22 mouse cellular contexts compared by ENCODE assay signal in genomic region chr12:106993011-106993410, GRCm38 (mm10).
DNase-seq lines count a peak whose midpoint lies in the region; ATAC-seq and TF ChIP-seq lines count a peak whose summit lies in the region.
"Had no signal": no experiment of that assay in that cellular context is flagged by ENCODE, and none has a peak within 500 bp of the region (broad histone marks: within the 10 kb centered on the region; RNA-seq: fewer than 3 reads in every experiment).

No protein-coding gene starts in this region.

- H3K4me3 ChIP-seq in kidney, adult 2 months (ENCODE audit: insufficient read depth, low read depth, low read length), result no peak overlapping the region
- no peak overlapping the region for H3K4me3 ChIP-seq in kidney, embryonic 16.5 days (ENCODE audit: low read length)
- H3K4me3 ChIP-seq: embryonic facial prominence, embryonic 15.5 days; erythroblast, embryonic 14.5 days; forebrain, embryonic 10.5 days; heart, adult 2 months; heart, embryonic 15.5 days; hindbrain, embryonic 13.5 days had no signal

- H3K4me1 ChIP-seq in kidney, adult 2 months (ENCODE audit: control insufficient read depth, insufficient read depth, low read length), result no peaks in the 10 kb centered on the region
- H3K4me1 ChIP-seq in kidney, embryonic 16.5 days (ENCODE audit: insufficient read depth, low read length), result no peaks in the 10 kb centered on the region
- H3K4me1 ChIP-seq: embryonic facial prominence, embryonic 15.5 days; heart, embryonic 15.5 days had no signal

- WGBS in kidney, adult 2 months, result 46% methylated on average over 4 of the region's 4 CpGs
- WGBS in kidney, embryonic 16.5 days, result 55% methylated on average over 4 of the region's 4 CpGs

- H3K27ac ChIP-seq in kidney, adult 2 months (ENCODE audit: insufficient read depth, low read depth, low read length), result peak overlapping the region; percentile 51; the same call in 1 of the 2 replicates
- no peak overlapping the region for H3K27ac ChIP-seq in kidney, embryonic 16.5 days (ENCODE audit: low read length)
- H3K27ac ChIP-seq: embryonic facial prominence, embryonic 15.5 days; forebrain, embryonic 10.5 days; heart, adult 2 months; heart, embryonic 15.5 days; hindbrain, embryonic 13.5 days; hindbrain, postnatal 0 days had no signal

- H3K27me3 ChIP-seq in kidney, adult 2 months (replicated peaks; ENCODE audit: control insufficient read depth, insufficient read depth, low read length), result no peaks in the 10 kb centered on the region
- no peaks in the 10 kb centered on the region for H3K27me3 ChIP-seq in kidney, embryonic 16.5 days (ENCODE audit: insufficient read depth, low read length)
- H3K27me3 ChIP-seq: embryonic facial prominence, embryonic 15.5 days; heart, embryonic 15.5 days; hindbrain, embryonic 13.5 days had no signal

- no peak overlapping the region for H3K4me2 ChIP-seq in kidney, embryonic 16.5 days (replicated peaks; ENCODE audit: low read depth, low read length)
- H3K4me2 ChIP-seq: embryonic facial prominence, embryonic 15.5 days; heart, embryonic 11.5 days; heart, embryonic 15.5 days; hindbrain, embryonic 13.5 days had no signal

- no peak for ATAC-seq in kidney, embryonic 16.5 days (ENCODE audit: low FRiP score, low TSS enrichment)
- ATAC-seq: forebrain, embryonic 14.5 days; hindbrain, postnatal 0 days had no signal

- DNase-seq in adrenal gland, postnatal 36 days, result peak; percentile 1 to 7
- DNase-seq in adrenal gland, adult 18-20 months (ENCODE audit: low spot score in 2 of 2), result no peak
- peak; percentile 42 for DNase-seq in kidney, adult 2 months
- DNase-seq in kidney, adult 8-10 months, result peak; percentile 27 to 38
- DNase-seq in kidney, postnatal 25 days, result peak; percentile 46 to 63
- no peak for DNase-seq in frontal cortex, postnatal 36 days (ENCODE audit: low spot score in 2 of 2)
- no peak for DNase-seq in embryo, embryonic 10 days (ENCODE audit: low spot score)
- DNase-seq: cerebellum, adult 11 months; cerebellum, adult 8-10 months; cerebellum, postnatal 36 days; gastrocnemius, postnatal 14 days; heart, adult 2 months; heart, postnatal 14 days had no signal

- TF ChIP-seq POLR2A in kidney, adult 2 months (IDR thresholded peaks at IDR 0.05; ENCODE audit: low read depth, low read length), result no peak

- H3K9ac ChIP-seq in kidney, embryonic 16.5 days (replicated peaks; ENCODE audit: low read length), result no peak overlapping the region
- H3K9ac ChIP-seq: embryonic facial prominence, embryonic 15.5 days; heart, embryonic 15.5 days; hindbrain, embryonic 13.5 days had no signal

- H3K36me3 ChIP-seq in kidney, adult 2 months (ENCODE audit: control insufficient read depth, insufficient read depth, low read length), result no peaks in the 10 kb centered on the region
- no peaks in the 10 kb centered on the region for H3K36me3 ChIP-seq in kidney, embryonic 16.5 days (ENCODE audit: insufficient read depth, low read length)
- H3K36me3 ChIP-seq: embryonic facial prominence, embryonic 15.5 days; forebrain, embryonic 10.5 days; heart, embryonic 15.5 days; hindbrain, embryonic 13.5 days had no signal

- no peaks in the 10 kb centered on the region for H3K9me3 ChIP-seq in kidney, embryonic 16.5 days (ENCODE audit: low read length)
- H3K9me3 ChIP-seq: embryonic facial prominence, embryonic 15.5 days; forebrain, embryonic 10.5 days; heart, embryonic 15.5 days; hindbrain, embryonic 13.5 days had no signal

- TF ChIP-seq CTCF in kidney, adult 2 months (conservative IDR thresholded peaks at IDR 0.05; ENCODE audit: insufficient read depth, insufficient read length, low read depth, low read length), result no peak

Comparison
In these comparisons a context has a peak if more than half of its experiments do, and no peak if none do; other contexts are left out.
1. DNase-seq: peak in adrenal gland, postnatal 36 days (2 of 2), kidney, adult 2 months (single experiment), kidney, adult 8-10 months (2 of 2) and kidney, postnatal 25 days (2 of 2); none in adrenal gland, adult 18-20 months (0 of 2), frontal cortex, postnatal 36 days (0 of 2) and embryo, embryonic 10 days (single experiment).